Mouse (Mus musculus) kidney, embryonic 14.5 days (tissue): ENCODE results near the gene Dennd1a. TPM values are rescaled to one million over a fixed set of nuclear protein-coding genes. Genes with fewer than 3 reads are reported as not detected.

ENCODE experiments used
- ATAC-seq: fragments of 200-750 bp; cut with Nextera tagmentation; 2 replicates; pipeline ENCODE4 v1.8.0; 2017; ENCODE audit warnings: moderate number of reproducible peaks, mild to moderate bottlenecking, moderate TSS enrichment, moderate library complexity; ENCODE audit not compliant: low FRiP score, low TSS enrichment
- H3K27ac ChIP-seq: fragments of 300-500 bp; sonication (generic); 2 replicates; pipeline ENCODE4 v1.5.1; 2014; ENCODE audit warnings: low read depth, mild to moderate bottlenecking, low read length, moderate library complexity, mixed read lengths
- H3K27me3 ChIP-seq: fragments of 300-500 bp; sonication (generic); 2 replicates; pipeline ENCODE4 v1.6.1; 2014; ENCODE audit warnings: mild to moderate bottlenecking, low read length; ENCODE audit not compliant: control insufficient read depth, insufficient read depth
- H3K36me3 ChIP-seq: fragments of 300-500 bp; sonication (generic); 2 replicates; pipeline ENCODE4 v1.6.1; 2014; ENCODE audit warnings: low read length, mixed read lengths; ENCODE audit not compliant: control insufficient read depth, insufficient read depth
- H3K4me1 ChIP-seq: fragments of 300-500 bp; sonication (generic); 2 replicates; pipeline ENCODE4 v1.6.1; 2014; ENCODE audit warnings: low read length, mixed read lengths; ENCODE audit not compliant: control insufficient read depth, insufficient read depth
- H3K4me2 ChIP-seq: fragments of 300-500 bp; sonication (generic); replicated peaks from 2 replicates; pipeline ENCODE4 v1.6.1; 2014; ENCODE audit warnings: low read depth, mild to moderate bottlenecking, low read length
- H3K4me3 ChIP-seq: fragments of 300-500 bp; sonication (generic); 2 replicates; pipeline ENCODE4 v1.5.1; 2014; ENCODE audit warnings: mild to moderate bottlenecking, low read length
- H3K9ac ChIP-seq: fragments of 300-500 bp; sonication (generic); 2 replicates; pipeline ENCODE4 v1.6.1; 2014; ENCODE audit warnings: low read depth, mild to moderate bottlenecking, low read length, moderate library complexity
- H3K9me3 ChIP-seq: fragments of 300-500 bp; sonication (generic); 2 replicates; pipeline ENCODE4 v1.6.1; 2016; ENCODE audit warnings: low read length; ENCODE audit not compliant: control insufficient read depth
- WGBS: fragments of 180-500 bp; shearing (Covaris S2); extraction: QIAGEN DNeasy Blood & Tissue Kit; methylation state at CpG from one replicate; pipeline ENCODE4 v1.1.7; 2014; 5-methylcytosine and 5-hydroxymethylcytosine counted together
- polyA plus RNA-seq: library from polyadenylated mRNA; unstranded; fragments of >200 nt; fragmentation: Nextera tagmentation; extraction: Ambion mirVana; gene quantifications from 2 replicates; pipeline ENCODE4 v1.2.1, GENCODE M21; 2014

Gene Dennd1a
- polyA plus RNA-seq, 1 experiment from 2014 or later: 12.6 TPM

- Histone ChIP-seq H3K4me3 (no peak overlapping the region), H3K36me3 (no peaks in the 10 kb centered on the region), H3K27ac (no peak overlapping the region; the same call in 1 of the 2 replicates), H3K9me3 (no peaks in the 10 kb centered on the region), H3K4me2 (no peak overlapping the region), H3K4me1 (no peaks in the 10 kb centered on the region), H3K9ac (no peak overlapping the region), H3K27me3 (no peaks in the 10 kb centered on the region)
- 38% methylated on average over 5 of the region's 5 CpGs for WGBS
- ATAC-seq: no peak
Measured at GRCm38 (mm10) chr2:38013839-38014365, 273.3 kb downstream of the Dennd1a start.

- 79% methylated on average over 1 of the region's 1 CpGs for WGBS
- Histone ChIP-seq H3K27me3 (no peaks in the 10 kb centered on the region), H3K4me3 (no peak overlapping the region), H3K36me3 (no peaks in the 10 kb centered on the region), H3K9ac (no peak overlapping the region), H3K9me3 (no peaks in the 10 kb centered on the region), H3K4me1 (no peaks in the 10 kb centered on the region), H3K27ac (no peak overlapping the region), H3K4me2 (no peak overlapping the region)
- no peak for ATAC-seq
Measured at GRCm38 (mm10) chr2:38007238-38007637, 280.0 kb downstream of the Dennd1a start.

- H3K4me3 ChIP-seq: no peak overlapping the region
- no peak overlapping the region for H3K9ac ChIP-seq
- no peaks in the 10 kb centered on the region for H3K27me3 ChIP-seq
- ATAC-seq: no peak
- H3K36me3 ChIP-seq: no peaks in the 10 kb centered on the region
- H3K27ac ChIP-seq: no peak overlapping the region
- no peaks in the 10 kb centered on the region for H3K4me1 ChIP-seq
- no peaks in the 10 kb centered on the region for H3K9me3 ChIP-seq
- H3K4me2 ChIP-seq: no peak overlapping the region
- 86% methylated on average over 9 of the region's 9 CpGs for WGBS
Measured at GRCm38 (mm10) chr2:38003183-38003680, 284.0 kb downstream of the Dennd1a start.

- no peak overlapping the region for H3K9ac ChIP-seq
- 81% methylated on average over 1 of the region's 1 CpGs for WGBS
- H3K27ac ChIP-seq: no peak overlapping the region
- H3K27me3 ChIP-seq: no peaks in the 10 kb centered on the region
- no peak for ATAC-seq
- H3K4me2 ChIP-seq: no peak overlapping the region
- no peaks in the 10 kb centered on the region for H3K9me3 ChIP-seq
- no peak overlapping the region for H3K4me3 ChIP-seq
- no peaks in the 10 kb centered on the region for H3K4me1 ChIP-seq
- no peaks in the 10 kb centered on the region for H3K36me3 ChIP-seq
Measured at GRCm38 (mm10) chr2:38001004-38001403, 286.2 kb downstream of the Dennd1a start.

- Histone ChIP-seq H3K9ac (no peak overlapping the region), H3K36me3 (no peaks in the 10 kb centered on the region), H3K4me2 (no peak overlapping the region), H3K4me1 (no peaks in the 10 kb centered on the region), H3K27ac (no peak overlapping the region), H3K9me3 (no peaks in the 10 kb centered on the region), H3K4me3 (no peak overlapping the region), H3K27me3 (no peaks in the 10 kb centered on the region)
- 49% methylated on average over 3 of the region's 3 CpGs for WGBS
- ATAC-seq: no peak
Measured at GRCm38 (mm10) chr2:37997966-37998365, 289.2 kb downstream of the Dennd1a start.

DNA sequence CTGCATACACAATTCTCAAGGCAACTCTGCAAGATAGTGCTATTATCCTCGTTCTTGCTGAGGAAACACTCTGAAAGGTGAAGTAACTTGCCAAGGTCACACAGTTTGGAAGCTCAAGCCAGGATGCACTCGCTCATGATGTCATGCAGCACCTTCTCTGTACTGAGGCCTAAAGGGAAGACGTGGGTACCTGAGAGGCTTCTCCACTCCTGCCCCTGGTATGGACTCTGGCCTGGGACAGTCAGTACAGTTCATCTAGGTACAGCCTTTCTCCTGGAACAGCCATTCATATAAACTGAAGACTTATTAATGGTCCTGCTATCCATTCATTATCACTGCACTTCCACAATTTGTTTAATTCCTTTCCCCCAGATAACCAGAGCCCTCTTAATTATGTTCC lies 298.1 kb downstream of the Dennd1a start:
- Histone ChIP-seq H3K36me3 (no peaks in the 10 kb centered on the region), H3K4me3 (no peak overlapping the region), H3K27ac (no peak overlapping the region), H3K4me2 (no peak overlapping the region), H3K9me3 (no peaks in the 10 kb centered on the region), H3K27me3 (no peaks in the 10 kb centered on the region), H3K4me1 (no peaks in the 10 kb centered on the region; the same call in 1 of the 2 replicates), H3K9ac (no peak overlapping the region)
- 88% methylated on average over 3 of the region's 3 CpGs for WGBS
- no peak for ATAC-seq

DNA sequence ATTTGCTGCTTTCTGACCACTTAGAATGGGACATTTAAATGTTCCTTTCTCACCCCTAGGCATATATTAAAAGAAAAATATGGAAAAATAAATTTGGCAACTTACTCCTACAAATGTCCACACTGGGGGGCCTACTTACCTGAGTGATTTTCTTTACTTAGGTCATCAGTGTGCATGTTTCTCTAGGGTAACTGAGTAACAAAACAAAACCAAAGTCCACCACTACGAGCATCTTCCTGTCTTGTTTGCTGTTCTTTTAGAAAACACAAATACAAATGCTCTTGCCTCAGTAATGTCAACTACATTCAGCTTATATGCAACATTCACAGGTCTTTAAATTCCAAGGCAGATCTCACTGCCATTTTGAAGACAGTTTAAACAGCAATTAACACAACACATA lies 298.9 kb downstream of the Dennd1a start:
- H3K9ac ChIP-seq: no peak overlapping the region
- no peaks in the 10 kb centered on the region for H3K9me3 ChIP-seq
- no peaks in the 10 kb centered on the region; the same call in 1 of the 2 replicates for H3K4me1 ChIP-seq
- no peak overlapping the region for H3K4me3 ChIP-seq
- H3K27me3 ChIP-seq: no peaks in the 10 kb centered on the region
- no peak overlapping the region for H3K27ac ChIP-seq
- 85% methylated on average over 1 of the region's 1 CpGs for WGBS
- H3K4me2 ChIP-seq: no peak overlapping the region
- H3K36me3 ChIP-seq: no peaks in the 10 kb centered on the region
- ATAC-seq: no peak

DNA sequence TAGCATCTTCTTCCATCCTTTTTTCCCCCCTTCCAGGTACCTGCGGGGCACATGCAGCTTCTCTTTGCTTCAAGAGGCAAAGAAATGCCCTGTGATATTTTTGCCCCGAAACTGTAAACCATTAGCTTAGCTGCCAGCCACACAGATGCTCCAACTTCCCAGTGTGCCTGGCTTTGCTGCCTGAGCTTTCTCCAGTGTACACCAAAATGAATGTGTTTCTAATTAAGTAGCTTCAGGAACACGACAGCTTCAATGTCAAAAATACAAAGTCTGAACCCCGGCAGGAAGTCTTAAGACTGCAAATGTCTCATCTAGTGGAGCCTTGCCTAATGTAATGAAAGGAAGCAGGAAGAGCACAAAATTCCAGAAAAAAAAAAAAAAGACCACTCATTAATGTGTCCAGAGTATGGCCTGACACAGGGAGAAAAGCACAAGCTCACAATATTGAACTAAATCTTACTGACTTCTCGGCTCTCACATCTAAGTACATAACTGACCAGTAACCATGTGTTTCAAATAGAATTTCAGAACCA lies 301.4 kb downstream of the Dennd1a start:
- H3K9ac ChIP-seq: no peak overlapping the region
- H3K9me3 ChIP-seq: no peaks in the 10 kb centered on the region
- 55% methylated on average over 5 of the region's 5 CpGs for WGBS

DNA sequence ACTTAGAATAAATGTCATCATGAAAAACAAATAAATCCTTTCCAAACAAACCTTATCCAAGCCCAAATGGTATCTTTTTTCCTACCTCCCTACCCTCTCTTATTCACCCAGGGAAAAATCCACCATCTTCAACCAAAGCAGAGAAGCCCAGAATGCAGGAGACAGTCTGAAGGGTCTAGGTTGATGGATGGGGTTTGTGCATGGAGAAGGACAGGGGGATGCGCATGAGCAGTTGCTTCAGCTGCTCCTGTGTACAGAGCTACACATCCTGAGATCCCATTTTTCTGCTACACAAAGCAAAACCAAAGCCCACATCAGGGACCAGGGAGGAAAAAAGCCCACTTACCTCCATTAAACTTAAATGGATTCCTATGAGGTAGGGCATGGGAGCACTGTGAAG lies 304.5 kb downstream of the Dennd1a start:
- no peak overlapping the region for H3K4me2 ChIP-seq
- no peaks in the 10 kb centered on the region for H3K9me3 ChIP-seq
- H3K27ac ChIP-seq: no peak overlapping the region
- H3K4me3 ChIP-seq: no peak overlapping the region
- H3K36me3 ChIP-seq: no peaks in the 10 kb centered on the region
- H3K27me3 ChIP-seq: no peaks in the 10 kb centered on the region
- no peak for ATAC-seq
- H3K4me1 ChIP-seq: peaks cover 3% of the 10 kb centered on the region; the same call in 1 of the 2 replicates
- WGBS: 68% methylated on average over 1 of the region's 1 CpGs
- H3K9ac ChIP-seq: no peak overlapping the region

More for the DNA sequence above, 301.4 kb downstream of the Dennd1a start:
- H3K4me2 ChIP-seq: no peak overlapping the region
- H3K36me3 ChIP-seq: no peaks in the 10 kb centered on the region
- H3K27ac ChIP-seq: no peak overlapping the region
- H3K4me1 ChIP-seq: peaks cover 3% of the 10 kb centered on the region; the same call in 1 of the 2 replicates
- H3K27me3 ChIP-seq: no peaks in the 10 kb centered on the region
- ATAC-seq: no peak
- no peak overlapping the region for H3K4me3 ChIP-seq
